Mouse (Mus musculus): ENCODE results near the gene Tnip2. TPM values are rescaled to one million over a fixed set of nuclear protein-coding genes. Genes with fewer than 3 reads are reported as not detected.

Gene Tnip2
- polyA plus RNA-seq, 1 experiment from 2014 or later = 18.8 TPM

DNA sequence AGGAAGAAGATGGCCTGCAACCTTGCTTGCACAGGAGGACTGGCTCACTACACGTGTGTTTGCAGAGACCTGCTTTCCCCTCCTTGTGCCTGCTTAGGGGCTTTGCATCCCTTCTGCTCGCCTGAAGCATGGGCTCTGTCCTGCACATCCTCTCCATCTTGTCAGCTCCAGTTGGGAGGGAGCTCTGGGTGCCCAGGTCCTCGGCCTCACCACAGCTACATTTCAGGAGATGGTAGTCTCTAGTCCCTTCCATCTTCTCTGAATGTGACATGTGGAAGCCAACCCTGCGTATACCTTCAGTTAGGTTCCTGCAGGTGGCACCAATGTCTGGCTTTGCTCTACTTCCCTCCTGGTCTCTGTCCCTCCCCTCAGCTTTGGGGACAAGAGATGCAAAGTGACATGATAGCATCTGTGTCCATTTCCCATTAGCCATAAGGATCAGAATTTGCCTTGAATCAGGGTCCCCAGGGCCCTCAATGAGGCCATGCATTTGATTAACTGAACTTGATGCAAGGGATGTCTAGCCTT lies 10.2 kb upstream of the Tnip2 start:
- no peaks in the 10 kb centered on the region for H3K27me3 ChIP-seq (replicated peaks)
- ATAC-seq (ENCODE audit: extremely low read depth, insufficient number of reproducible peaks, low FRiP score, low TSS enrichment) = no peak
- H3K27ac ChIP-seq (replicated peaks) = no peak overlapping the region
- H3K9me3 ChIP-seq = no peaks in the 10 kb centered on the region
- H3K4me2 ChIP-seq = no peak overlapping the region
- H3K4me1 ChIP-seq = peaks cover 29% of the 10 kb centered on the region
- no peaks in the 10 kb centered on the region for H3K36me3 ChIP-seq
- H3K4me3 ChIP-seq = no peak overlapping the region
- 51% methylated on average over 4 of the region's 4 CpGs for WGBS
- no peak overlapping the region for H3K9ac ChIP-seq

GRCm38 (mm10) chr5:34521337-34521736 lies 7.5 kb upstream of the Tnip2 start:
- Histone ChIP-seq H3K4me1 (peaks cover 23% of the 10 kb centered on the region), H3K9ac (0 out of 2 replicates have a peak overlapping the region, but pooled peaks have one; percentile 42), H3K4me2 (no peak overlapping the region), H3K27ac (replicated peaks) (peak overlapping the region; percentile 61), H3K4me3 (no peak overlapping the region), H3K36me3 (no peaks in the 10 kb centered on the region), H3K27me3 (replicated peaks) (no peaks in the 10 kb centered on the region), H3K9me3 (no peaks in the 10 kb centered on the region)
- no peak for ATAC-seq (ENCODE audit: extremely low read depth, insufficient number of reproducible peaks, low FRiP score, low TSS enrichment)
- 64% methylated on average over 3 of the region's 3 CpGs for WGBS

DNA sequence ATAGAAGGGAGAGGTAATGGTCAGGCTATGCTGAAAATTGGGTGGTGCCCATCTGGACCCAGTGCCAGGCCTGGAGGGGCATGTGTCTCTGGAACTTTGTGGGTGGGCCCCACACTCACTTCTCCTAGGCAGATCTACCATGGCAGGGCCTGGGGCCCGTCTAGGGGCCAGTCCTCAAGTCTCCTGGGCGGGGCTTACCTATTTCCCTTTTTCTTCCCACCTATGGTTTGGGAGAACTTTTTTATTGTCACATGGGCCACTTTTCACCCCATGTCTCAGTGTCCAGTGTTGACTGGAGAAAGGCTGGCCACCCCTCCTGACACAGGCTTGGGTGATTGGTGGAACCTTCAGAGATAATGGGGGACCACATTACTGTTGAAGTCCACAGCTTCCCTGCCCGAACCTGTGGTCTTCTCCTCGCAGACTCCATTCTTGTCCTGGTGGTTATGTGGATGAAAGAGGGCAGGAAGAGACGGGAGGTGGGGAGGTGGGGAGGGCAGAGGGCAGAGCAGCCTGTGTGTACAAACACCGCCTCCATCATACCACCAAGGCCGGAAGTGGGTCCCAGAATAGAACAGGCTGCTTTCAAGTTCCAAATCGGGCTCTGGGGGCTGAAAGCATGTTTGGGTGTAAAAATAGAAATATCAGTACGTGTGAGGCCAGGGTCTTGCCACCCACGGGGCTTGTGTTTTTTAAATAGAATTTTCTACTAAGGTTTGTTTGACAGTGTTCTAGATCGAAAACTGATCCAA lies 6.8 kb upstream of the Tnip2 start:
- ATAC-seq (ENCODE audit: extremely low read depth, insufficient number of reproducible peaks, low FRiP score, low TSS enrichment) = no peak
- Histone ChIP-seq H3K36me3 (no peaks in the 10 kb centered on the region), H3K4me1 (peaks cover 17% of the 10 kb centered on the region), H3K9me3 (no peaks in the 10 kb centered on the region), H3K9ac (no peak overlapping the region), H3K27me3 (replicated peaks) (no peaks in the 10 kb centered on the region), H3K4me2 (no peak overlapping the region), H3K27ac (replicated peaks) (peak overlapping the region; percentile 61), H3K4me3 (no peak overlapping the region)
- 40% methylated on average over 11 of the region's 11 CpGs for WGBS

- 83% methylated on average over 9 of the region's 9 CpGs for WGBS
- no peak overlapping the region for H3K27ac ChIP-seq (replicated peaks)
- H3K36me3 ChIP-seq = no peaks in the 10 kb centered on the region
- H3K4me3 ChIP-seq = no peak overlapping the region
- no peaks in the 10 kb centered on the region for H3K27me3 ChIP-seq (replicated peaks)
- H3K9ac ChIP-seq = no peak overlapping the region
- peaks cover 18% of the 10 kb centered on the region for H3K4me1 ChIP-seq
- H3K4me2 ChIP-seq = no peak overlapping the region
- no peak for ATAC-seq (ENCODE audit: extremely low read depth, insufficient number of reproducible peaks, low FRiP score, low TSS enrichment)
- H3K9me3 ChIP-seq = no peaks in the 10 kb centered on the region
Observed at GRCm38 (mm10) chr5:34519389-34519910, 5.7 kb upstream of the Tnip2 start.

GRCm38 (mm10) chr5:34517913-34518312 lies 4.1 kb upstream of the Tnip2 start:
- Histone ChIP-seq H3K9ac (no peak overlapping the region), H3K36me3 (no peaks in the 10 kb centered on the region), H3K9me3 (no peaks in the 10 kb centered on the region), H3K27ac (replicated peaks) (no peak overlapping the region), H3K4me3 (no peak overlapping the region), H3K4me1 (peaks cover 27% of the 10 kb centered on the region), H3K4me2 (no peak overlapping the region), H3K27me3 (replicated peaks) (no peaks in the 10 kb centered on the region)
- 25% methylated on average over 3 of the region's 3 CpGs for WGBS
- ATAC-seq (ENCODE audit: extremely low read depth, insufficient number of reproducible peaks, low FRiP score, low TSS enrichment) = no peak

DNA sequence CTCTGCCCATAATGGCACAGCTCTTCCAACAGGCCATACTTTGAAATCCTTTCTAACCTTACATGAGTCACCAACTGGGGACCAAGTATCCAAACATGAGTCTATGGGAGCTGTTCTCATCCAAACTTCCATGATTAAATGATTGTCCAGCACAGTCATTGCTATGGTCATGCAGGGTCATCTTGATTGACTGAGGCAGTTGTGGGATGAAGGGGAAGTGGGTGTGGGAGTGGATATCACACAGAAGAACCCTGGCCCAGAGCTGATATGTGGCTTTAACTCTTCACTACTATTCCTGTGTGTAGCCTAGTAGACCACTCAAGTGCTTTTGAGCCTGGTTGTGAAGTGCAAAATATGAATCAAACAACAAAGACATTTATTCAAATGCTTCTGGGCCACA lies 1.3 kb upstream of the Tnip2 start:
- no peak overlapping the region for H3K4me2 ChIP-seq
- no peak for ATAC-seq (ENCODE audit: extremely low read depth, insufficient number of reproducible peaks, low FRiP score, low TSS enrichment)
- no peak overlapping the region for H3K9ac ChIP-seq
- peaks cover 25% of the 10 kb centered on the region for H3K4me1 ChIP-seq
- no peaks in the 10 kb centered on the region for H3K27me3 ChIP-seq (replicated peaks)
- no peak overlapping the region for H3K4me3 ChIP-seq
- H3K36me3 ChIP-seq = no peaks in the 10 kb centered on the region
- no peaks in the 10 kb centered on the region for H3K9me3 ChIP-seq
- H3K27ac ChIP-seq (replicated peaks) = no peak overlapping the region

GRCm38 (mm10) chr5:34514218-34514566 lies 401 bp upstream of the Tnip2 start:
- no peak for ATAC-seq (ENCODE audit: extremely low read depth, insufficient number of reproducible peaks, low FRiP score, low TSS enrichment)
- H3K27ac ChIP-seq (replicated peaks) = 0 out of 2 replicates have a peak overlapping the region, but pooled peaks have one; percentile 43
- H3K9ac ChIP-seq = peak overlapping the region; percentile 74
- H3K9me3 ChIP-seq = no peaks in the 10 kb centered on the region
- no peaks in the 10 kb centered on the region for H3K27me3 ChIP-seq (replicated peaks)
- WGBS = 20% methylated on average over 7 of the region's 7 CpGs
- H3K4me2 ChIP-seq = peak overlapping the region; percentile 93
- peaks cover 25% of the 10 kb centered on the region for H3K4me1 ChIP-seq
- H3K36me3 ChIP-seq = peaks cover under 1% of the 10 kb centered on the region; the same call in 1 of the 2 replicates
- H3K4me3 ChIP-seq = peak overlapping the region; percentile 85

DNA sequence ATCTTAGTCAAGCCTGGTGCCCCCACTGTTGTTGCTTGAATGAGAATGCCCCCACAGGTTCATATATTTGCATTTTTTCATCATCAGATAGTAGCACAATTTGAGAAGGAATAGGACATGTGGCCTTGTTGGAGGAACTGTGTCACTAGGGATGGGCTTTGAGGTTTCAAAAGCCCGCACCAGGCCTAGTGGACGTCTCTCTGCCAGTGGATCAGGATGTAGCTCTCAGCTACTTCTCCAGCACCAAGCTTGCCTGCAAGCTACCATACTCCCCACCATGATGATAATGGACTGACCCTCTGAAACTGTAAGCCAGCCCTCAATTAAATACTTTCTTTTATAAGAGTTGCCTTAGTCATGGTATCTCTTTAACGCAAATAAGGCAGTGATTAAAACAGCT lies 1.3 kb downstream of the Tnip2 start:
- peaks cover 3% of the 10 kb centered on the region; the same call in 1 of the 2 replicates for H3K36me3 ChIP-seq
- no peak overlapping the region for H3K27ac ChIP-seq (replicated peaks)
- no peak overlapping the region for H3K9ac ChIP-seq
- H3K9me3 ChIP-seq = no peaks in the 10 kb centered on the region
- H3K4me1 ChIP-seq = peaks cover 25% of the 10 kb centered on the region
- H3K4me3 ChIP-seq = peak overlapping the region; percentile 85; the same call in 1 of the 2 replicates
- H3K4me2 ChIP-seq = peak overlapping the region; percentile 93
- H3K27me3 ChIP-seq (replicated peaks) = no peaks in the 10 kb centered on the region
- 83% methylated on average over 3 of the region's 3 CpGs for WGBS
- no peak for ATAC-seq (ENCODE audit: extremely low read depth, insufficient number of reproducible peaks, low FRiP score, low TSS enrichment)

DNA sequence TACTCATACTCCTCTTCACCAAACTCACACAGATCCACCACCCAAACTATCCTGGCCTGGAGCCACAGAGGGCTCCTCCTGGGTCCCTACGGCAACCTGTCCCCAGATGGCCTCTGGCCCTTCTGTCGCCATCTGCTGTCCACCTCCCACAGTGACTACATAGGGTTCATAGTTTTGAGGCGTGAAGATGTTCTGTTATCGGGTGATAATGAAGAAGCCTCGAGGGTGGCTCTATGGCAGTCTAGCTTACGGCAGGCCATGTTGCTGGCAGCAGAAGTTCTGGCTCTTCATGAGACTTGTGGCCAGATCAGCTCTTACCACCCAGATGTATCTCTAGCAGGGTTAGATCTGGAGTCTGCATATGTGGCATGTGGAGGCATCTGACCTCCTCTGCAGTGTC lies 11.0 kb downstream of the Tnip2 start:
- no peak overlapping the region for H3K4me2 ChIP-seq
- no peak for ATAC-seq (ENCODE audit: extremely low read depth, insufficient number of reproducible peaks, low FRiP score, low TSS enrichment)
- H3K27ac ChIP-seq (replicated peaks) = no peak overlapping the region
- H3K4me1 ChIP-seq = peaks cover 6% of the 10 kb centered on the region; the same call in 1 of the 2 replicates
- H3K4me3 ChIP-seq = no peak overlapping the region
- 54% methylated on average over 6 of the region's 6 CpGs for WGBS
- H3K9me3 ChIP-seq = no peaks in the 10 kb centered on the region
- H3K9ac ChIP-seq = no peak overlapping the region
- no peaks in the 10 kb centered on the region for H3K27me3 ChIP-seq (replicated peaks)
- H3K36me3 ChIP-seq = peaks cover 31% of the 10 kb centered on the region

- no peak for ATAC-seq (ENCODE audit: extremely low read depth, insufficient number of reproducible peaks, low FRiP score, low TSS enrichment)
- H3K4me1 ChIP-seq = peaks cover 6% of the 10 kb centered on the region; the same call in 1 of the 2 replicates
- 87% methylated on average over 1 of the region's 1 CpGs for WGBS
Observed at GRCm38 (mm10) chr5:34502411-34502810, 11.4 kb downstream of the Tnip2 start.

GRCm38 (mm10) chr5:34501588-34501987 lies 12.2 kb downstream of the Tnip2 start:
- no peaks in the 10 kb centered on the region for H3K9me3 ChIP-seq
- WGBS = 67% methylated on average over 3 of the region's 3 CpGs
- no peaks in the 10 kb centered on the region for H3K27me3 ChIP-seq (replicated peaks)

More at GRCm38 (mm10) chr5:34502411-34502810, 11.4 kb downstream of the Tnip2 start:
- Histone ChIP-seq H3K9ac (no peak overlapping the region), H3K27ac (replicated peaks) (no peak overlapping the region), H3K4me3 (no peak overlapping the region), H3K9me3 (no peaks in the 10 kb centered on the region), H3K36me3 (peaks cover 31% of the 10 kb centered on the region), H3K4me2 (no peak overlapping the region), H3K27me3 (replicated peaks) (no peaks in the 10 kb centered on the region)

More at GRCm38 (mm10) chr5:34501588-34501987, 12.2 kb downstream of the Tnip2 start:
- peaks cover 6% of the 10 kb centered on the region; the same call in 1 of the 2 replicates for H3K4me1 ChIP-seq
- no peak for ATAC-seq (ENCODE audit: extremely low read depth, insufficient number of reproducible peaks, low FRiP score, low TSS enrichment)
- H3K36me3 ChIP-seq = peaks cover 34% of the 10 kb centered on the region
- H3K9ac ChIP-seq = no peak overlapping the region
- H3K4me2 ChIP-seq = no peak overlapping the region
- H3K4me3 ChIP-seq = no peak overlapping the region
- no peak overlapping the region for H3K27ac ChIP-seq (replicated peaks)

All from heart, embryonic 13.5 days (tissue).